Mouse (Mus musculus): ENCODE data around the gene G6pdx. TPM values are rescaled to one million over a fixed set of nuclear protein-coding genes. Genes with fewer than 3 reads are reported as not detected.

G6pdx gene
- total RNA-seq (2021): 1 to 10 TPM; 2.9 to 3.3 TPM
- long read RNA-seq, experiment 1, partial matches to known transcripts: 1 of 3 reads
- long read RNA-seq, experiment 1, other reads (novel, unspliced or antisense): 0 of 3 reads
- long read RNA-seq, experiment 2, partial matches to known transcripts: 1 of 2 reads
- long read RNA-seq, experiment 2, other reads (novel, unspliced or antisense): 0 of 2 reads

GRCm38 (mm10) chrX:74428826-74429276 lies at the start of gene G6pdx:
Gene G6pdx (minus strand): TSS chrX:74429194.
- peak; percentile 82 to 83 for DNase-seq
- intact Hi-C loops (cut with DNase I): no loop called here

- DNase-seq: no peak
- intact Hi-C loops (cut with DNase I): no loop called here
Measured at GRCm38 (mm10) chrX:74452773-74453172, 23.8 kb upstream of the G6pdx start.

- DNase-seq: no peak
- intact Hi-C loops (cut with DNase I): no loop called here
Measured at GRCm38 (mm10) chrX:74451157-74451912, 22.3 kb upstream of the G6pdx start.

GRCm38 (mm10) chrX:74429290-74429821 lies 362 bp upstream of the G6pdx start:
- intact Hi-C loops (cut with DNase I): no loop called here

GRCm38 (mm10) chrX:74428146-74428825 lies 708 bp downstream of the G6pdx start:
- intact Hi-C loops (cut with DNase I): no loop called here

More at GRCm38 (mm10) chrX:74429290-74429821, 362 bp upstream of the G6pdx start:
- peak; percentile 56 to 59 for DNase-seq

GRCm38 (mm10) chrX:74427116-74427515 lies 1.9 kb downstream of the G6pdx start:
- DNase-seq: no peak
- intact Hi-C loops (cut with DNase I): no loop called here

More at GRCm38 (mm10) chrX:74428146-74428825, 708 bp downstream of the G6pdx start:
- DNase-seq: no peak

GRCm38 (mm10) chrX:74426256-74426655 lies 2.7 kb downstream of the G6pdx start:
- intact Hi-C loops (cut with DNase I): no loop called here
- DNase-seq: no peak

- intact Hi-C loops (cut with DNase I): no loop called here
- DNase-seq: no peak
Measured at GRCm38 (mm10) chrX:74425195-74425594, 3.8 kb downstream of the G6pdx start.

- DNase-seq: no peak
- intact Hi-C loops (cut with DNase I): no loop called here
Measured at GRCm38 (mm10) chrX:74424443-74424842, 4.6 kb downstream of the G6pdx start.

- intact Hi-C loops (cut with DNase I): loop anchor here (2.0 to 10.0 kb wide), 3 partner anchors 165 to 389 kb away; partner anchors contain the start of genes Flna and Irak1
- peak; percentile 22 to 31 for DNase-seq
Measured at GRCm38 (mm10) chrX:74413377-74413776, 15.6 kb downstream of the G6pdx start.

- intact Hi-C loops (cut with DNase I): no loop called here
Measured at GRCm38 (mm10) chrX:74408340-74408739, 20.7 kb downstream of the G6pdx start.

GRCm38 (mm10) chrX:74400136-74400535 lies 28.9 kb downstream of the G6pdx start:
- intact Hi-C loops (cut with DNase I): no loop called here
- DNase-seq: no peak

More at GRCm38 (mm10) chrX:74408340-74408739, 20.7 kb downstream of the G6pdx start:
- DNase-seq: no peak

GRCm38 (mm10) chrX:74392535-74393443 lies 36.2 kb downstream of the G6pdx start, which contains the start of the genes Fam3a and Ikbkg:
Gene Fam3a (minus strand): TSS chrX:74393272.
Gene Ikbkg (plus strand): TSS chrX:74393290.
- intact Hi-C loops (cut with DNase I): no loop called here

GRCm38 (mm10) chrX:74388153-74388552 lies 40.8 kb downstream of the G6pdx start:
- intact Hi-C loops (cut with DNase I): no loop called here
- DNase-seq: no peak

More at GRCm38 (mm10) chrX:74392535-74393443, 36.2 kb downstream of the G6pdx start, which contains the start of the genes Fam3a and Ikbkg:
- DNase-seq: peak; percentile 61 to 72

- DNase-seq: no peak
- intact Hi-C loops (cut with DNase I): no loop called here
Measured at GRCm38 (mm10) chrX:74384451-74384850, 44.5 kb downstream of the G6pdx start.

- intact Hi-C loops (cut with DNase I): loop anchor here (5.0 kb wide), 1 partner anchor 66 kb away; no protein-coding TSS in a partner anchor
- DNase-seq: peak; percentile 77 to 87
Measured at GRCm38 (mm10) chrX:74372888-74373549, 56.0 kb downstream of the G6pdx start, which contains the start of the genes Ubl4a and Slc10a3. Gene Ubl4a (minus strand): TSS chrX:74373218. Gene Slc10a3 (minus strand): TSS chrX:74373349.

GRCm38 (mm10) chrX:74368209-74368909 lies 60.6 kb downstream of the G6pdx start:
- peak; percentile 63 to 67 for DNase-seq
- intact Hi-C loops (cut with DNase I): no loop called here

GRCm38 (mm10) chrX:74367512-74367911 lies 61.5 kb downstream of the G6pdx start:
- intact Hi-C loops (cut with DNase I): no loop called here
- DNase-seq: no peak

All from gastrocnemius, postnatal 36 days (tissue).